Mouse (Mus musculus) erythroblast, embryonic 14.5 days (primary cell): ENCODE measurements around the gene Tsga13.

Experiments used
- GATA1 ChIP-seq: IDR thresholded peaks from 2 replicates; pipeline ENCODE4 v1.6.1; 2012; ENCODE audit warnings: low read length, inconsistent platforms, mixed read lengths
- TAL1 ChIP-seq: IDR thresholded peaks from 3 replicates; pipeline ENCODE4 v1.6.1; 2012; ENCODE audit warnings: low read length, inconsistent platforms, mixed read lengths

- no peak for TF ChIP-seq TAL1
- TF ChIP-seq GATA1: no peak
Observed at GRCm38 (mm10) chr6:30895819-30896194, 19.6 kb downstream of the Tsga13 start.
